Comparison of ENCODE assay signal across 12 mouse cellular contexts in genomic region chr2:27321431-27321875, GRCm38 (mm10).
DNase-seq lines count a peak whose midpoint lies in the region; ATAC-seq lines count a peak whose summit lies in the region.
"Had no signal": no experiment of that assay in that cellular context is flagged by ENCODE, and none has a peak within 500 bp of the region (broad histone marks: within the 10 kb centered on the region; RNA-seq: fewer than 3 reads in every experiment).

No protein-coding gene starts in this region.

- H3K9me3 ChIP-seq in heart, embryonic 10.5 days, result no peaks in the 10 kb centered on the region
- H3K9me3 ChIP-seq in embryonic facial prominence, embryonic 11.5 days (replicated peaks; ENCODE audit: control insufficient read depth, low read length), result no peaks in the 10 kb centered on the region
- H3K9me3 ChIP-seq in hindbrain, embryonic 16.5 days (ENCODE audit: control insufficient read depth, low read length), result no peaks in the 10 kb centered on the region
- H3K9me3 ChIP-seq: embryonic facial prominence, embryonic 15.5 days had no signal

- no peaks in the 10 kb centered on the region for H3K27me3 ChIP-seq in heart, embryonic 10.5 days (ENCODE audit: insufficient read depth, poor library complexity, severe bottlenecking)
- H3K27me3 ChIP-seq in embryonic facial prominence, embryonic 11.5 days (ENCODE audit: control insufficient read depth, insufficient read depth, low read length), result no peaks in the 10 kb centered on the region
- no peaks in the 10 kb centered on the region for H3K27me3 ChIP-seq in hindbrain, embryonic 16.5 days (replicated peaks; ENCODE audit: control insufficient read depth, insufficient read depth, low read length)
- H3K27me3 ChIP-seq: embryonic facial prominence, embryonic 15.5 days had no signal

- no peak overlapping the region for H3K4me3 ChIP-seq in heart, embryonic 10.5 days
- no peak overlapping the region for H3K4me3 ChIP-seq in embryonic facial prominence, embryonic 11.5 days (ENCODE audit: low read depth, low read length)
- H3K4me3 ChIP-seq in hindbrain, embryonic 16.5 days (ENCODE audit: low read length), result no peak overlapping the region
- H3K4me3 ChIP-seq: embryonic facial prominence, embryonic 15.5 days had no signal

- 29% methylated on average over 6 of the region's 6 CpGs for WGBS in heart, embryonic 10.5 days
- 12% methylated on average over 6 of the region's 6 CpGs for whole genome bisulfite sequencing in embryonic facial prominence, embryonic 11.5 days
- 13% methylated on average over 6 of the region's 6 CpGs for WGBS in hindbrain, embryonic 16.5 days

- no peak overlapping the region for H3K9ac ChIP-seq in embryonic facial prominence, embryonic 11.5 days (replicated peaks; ENCODE audit: low read length)
- H3K9ac ChIP-seq in hindbrain, embryonic 16.5 days (ENCODE audit: low read depth, low read length), result no peak overlapping the region
- H3K9ac ChIP-seq: embryonic facial prominence, embryonic 15.5 days had no signal

- peaks cover 80% of the 10 kb centered on the region for H3K4me1 ChIP-seq in heart, embryonic 10.5 days
- H3K4me1 ChIP-seq in embryonic facial prominence, embryonic 11.5 days (ENCODE audit: control insufficient read depth, insufficient read depth, low read length), result peaks cover 4% of the 10 kb centered on the region; the same call in 1 of the 2 replicates
- H3K4me1 ChIP-seq in hindbrain, embryonic 16.5 days (ENCODE audit: control insufficient read depth, insufficient read depth, low read depth, low read length), result peaks cover 15% of the 10 kb centered on the region

- DNase-seq in heart, embryonic 10.5 days (ENCODE audit: low spot score), result no peak
- DNase-seq in heart, postnatal 36 days, result no peak
- DNase-seq in R1 (ENCODE audit: low read depth, low spot score) (peak; percentile 24), adipocyte (ENCODE audit: low spot score) (no peak)
- DNase-seq in embryonic facial prominence, embryonic 11.5 days (ENCODE audit: low spot score), result peak; percentile 43
- no peak for DNase-seq in spleen, adult 18-20 months
- DNase-seq: gastrocnemius, postnatal 14 days; lung, adult 2 months; thymus, postnatal 4 days had no signal

- ATAC-seq in embryonic facial prominence, embryonic 11.5 days (replicated peaks; ENCODE audit: insufficient number of reproducible peaks, low FRiP score, low TSS enrichment, low read depth), result 0 out of 2 replicates have a peak, but pooled peaks have one; percentile 12
- ATAC-seq in hindbrain, embryonic 16.5 days, result 0 out of 2 replicates have a peak, but pooled peaks have one; percentile 32
- no peak for ATAC-seq in granulocyte monocyte progenitor cell, adult 5-6 weeks (replicated peaks; ENCODE audit: poor library complexity, severe bottlenecking)

- H3K4me2 ChIP-seq in embryonic facial prominence, embryonic 11.5 days (ENCODE audit: low read depth, low read length), result no peak overlapping the region
- H3K4me2 ChIP-seq in hindbrain, embryonic 16.5 days (ENCODE audit: low read length), result no peak overlapping the region
- H3K4me2 ChIP-seq: embryonic facial prominence, embryonic 15.5 days had no signal

- peak overlapping the region; percentile 31; the same call in 1 of the 2 replicates for H3K27ac ChIP-seq in heart, embryonic 10.5 days
- H3K27ac ChIP-seq in embryonic facial prominence, embryonic 11.5 days (replicated peaks; ENCODE audit: low read depth, low read length), result no peak overlapping the region
- no peak overlapping the region for H3K27ac ChIP-seq in hindbrain, embryonic 16.5 days (ENCODE audit: low read depth, low read length)
- H3K27ac ChIP-seq: embryonic facial prominence, embryonic 15.5 days had no signal

- intact Hi-C loops in heart, postnatal 36 days (cut with DNase I), result no loop called here

- no peaks in the 10 kb centered on the region; the same call in 1 of the 2 replicates for H3K36me3 ChIP-seq in heart, embryonic 10.5 days
- no peaks in the 10 kb centered on the region for H3K36me3 ChIP-seq in embryonic facial prominence, embryonic 11.5 days (replicated peaks; ENCODE audit: control insufficient read depth, insufficient read depth, low read depth, low read length)
- no peaks in the 10 kb centered on the region for H3K36me3 ChIP-seq in hindbrain, embryonic 16.5 days (ENCODE audit: control insufficient read depth, insufficient read depth, low read length)
- H3K36me3 ChIP-seq: embryonic facial prominence, embryonic 15.5 days had no signal

Comparison
In these comparisons a context has a peak if more than half of its experiments do, and no peak if none do; other contexts are left out.
1. DNase-seq: peak in R1 (single experiment) and embryonic facial prominence, embryonic 11.5 days (single experiment); none in heart, embryonic 10.5 days (single experiment), heart, postnatal 36 days (0 of 2), adipocyte (single experiment) and spleen, adult 18-20 months (0 of 2).